Mouse (Mus musculus) c-Kit-positive CD71-positive TER-119-positive erythroid progenitor cells, embryonic 14.5 days (primary cell): ENCODE measurements around the gene 2210408I21Rik.
A peak's percentile ranks its signal among the peaks of the same experiment; 100 is the strongest.
"Not testable (repeated sequence)": the region's sequence is repeated elsewhere in the genome, so short reads cannot be mapped to it uniquely, and the experiment has no call there.

Experiments used
- DNase-seq: peaks from one replicate; pipeline ENCODE4 v3.0.0-alpha.2; 2013; ENCODE audit warnings: low spot score

2210408I21Rik gene

GRCm38 (mm10) chr13:77134931-77135620 lies at the start of gene 2210408I21Rik, which contains the start of gene Slf1:
Gene 2210408I21Rik (plus strand): TSS chr13:77135540.
Gene Slf1 (minus strand): TSS chr13:77135473.
- DNase-seq, result peak; percentile 82

DNA sequence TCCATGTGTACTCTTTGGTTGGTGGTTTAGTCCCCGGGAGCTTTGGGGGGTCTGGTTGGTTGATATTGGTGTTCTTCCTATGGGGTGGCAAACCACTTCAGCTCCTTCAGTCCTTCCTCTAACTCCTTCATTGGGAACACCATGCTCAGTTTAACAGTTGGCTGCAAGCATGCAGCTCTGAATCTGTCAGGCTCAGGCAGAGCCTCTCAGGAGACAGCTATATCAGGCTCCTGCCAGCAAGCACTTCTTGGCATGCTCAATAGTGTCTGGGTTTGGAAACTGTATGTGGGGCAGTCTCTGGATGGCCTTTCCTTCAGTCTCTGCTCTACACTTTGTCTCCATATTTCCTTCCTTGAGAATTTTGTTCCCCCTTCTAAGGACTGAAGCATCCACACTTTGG lies 42.5 kb upstream of the 2210408I21Rik start:
- not testable (repeated sequence) for DNase-seq

DNA sequence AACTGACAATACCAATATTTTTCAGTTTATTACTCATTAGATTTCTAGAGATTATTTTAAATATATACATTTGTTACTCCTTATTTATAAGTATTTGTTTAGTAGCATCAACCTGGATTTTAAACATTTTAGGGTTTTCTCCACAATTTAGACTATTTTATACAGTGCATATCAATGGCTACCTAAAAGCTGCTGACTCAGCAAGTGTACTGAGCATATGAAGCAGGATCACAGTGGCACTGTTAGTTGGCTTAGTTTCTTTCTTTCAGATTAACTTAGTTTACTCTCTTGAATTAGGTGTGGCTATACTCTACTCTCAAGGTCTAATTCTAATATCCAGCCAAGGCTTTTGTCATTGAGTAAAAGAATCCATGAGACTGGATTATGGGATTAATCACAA lies 27.6 kb upstream of the 2210408I21Rik start:
- no peak for DNase-seq

DNA sequence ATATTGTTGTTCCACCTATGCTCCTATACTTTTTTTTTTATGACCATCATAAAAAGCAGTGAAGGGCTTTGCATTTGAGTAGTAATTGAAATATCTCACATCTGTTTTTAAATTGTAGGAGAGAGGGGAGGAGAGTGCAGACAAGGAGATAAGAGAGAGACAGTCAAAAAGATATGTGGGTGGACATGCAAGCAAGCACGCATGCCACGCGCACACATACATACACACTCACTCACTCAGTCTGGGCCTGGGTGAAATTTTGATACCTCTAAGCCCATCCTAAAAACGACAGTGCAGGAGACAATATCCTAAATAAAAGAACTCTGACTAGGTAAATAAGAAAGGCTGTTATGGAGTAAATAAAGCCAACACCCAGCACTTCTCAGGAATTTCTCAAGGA lies 16.6 kb upstream of the 2210408I21Rik start:
- no peak for DNase-seq

- DNase-seq, result no peak
Measured at GRCm38 (mm10) chr13:77125159-77125558, 10.2 kb upstream of the 2210408I21Rik start.

- no peak for DNase-seq
Measured at GRCm38 (mm10) chr13:77128240-77128639, 7.1 kb upstream of the 2210408I21Rik start.

- DNase-seq, result no peak
Measured at GRCm38 (mm10) chr13:77131132-77131531, 4.2 kb upstream of the 2210408I21Rik start.

DNA sequence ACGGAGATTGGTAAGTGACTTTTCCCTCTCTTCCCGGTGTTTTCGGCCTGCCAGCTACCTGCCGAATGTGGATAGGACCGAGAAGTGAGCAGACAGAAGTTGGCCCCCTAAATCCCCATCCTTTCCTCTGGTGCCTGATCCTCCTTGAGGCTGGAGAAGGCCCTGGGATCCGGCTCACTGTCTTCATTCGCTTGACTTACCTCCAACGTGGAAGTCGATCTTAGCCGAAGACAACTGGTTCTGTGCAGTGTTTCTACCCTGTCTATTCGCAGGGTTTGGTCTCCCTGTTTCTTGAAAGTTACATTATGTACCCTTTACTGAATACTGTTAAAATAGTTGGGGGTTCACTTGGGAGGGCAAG lies 261 bp downstream of the 2210408I21Rik start:
- no peak for DNase-seq

DNA sequence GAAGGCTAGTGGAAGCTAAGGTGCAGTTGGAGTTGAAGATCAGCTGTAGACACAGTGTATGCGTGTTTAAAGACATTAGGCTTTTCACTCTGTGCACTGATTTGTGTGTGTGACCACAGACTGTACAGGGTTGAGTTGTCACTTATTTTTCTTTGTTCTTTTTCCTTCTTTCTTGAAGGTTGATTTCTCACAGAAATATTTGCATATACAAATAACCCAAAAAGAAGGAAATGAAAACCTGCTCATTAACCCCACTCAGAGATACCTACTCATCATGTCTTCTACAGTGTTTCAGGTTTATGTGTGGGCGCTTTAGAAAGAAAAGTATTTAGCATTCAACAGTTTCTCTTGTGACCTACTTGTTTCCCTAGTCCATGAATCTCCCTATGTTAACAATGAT lies 5.5 kb downstream of the 2210408I21Rik start:
- DNase-seq, result no peak

- DNase-seq, result no peak
Measured at GRCm38 (mm10) chr13:77177931-77178330, 42.6 kb downstream of the 2210408I21Rik start.

DNA sequence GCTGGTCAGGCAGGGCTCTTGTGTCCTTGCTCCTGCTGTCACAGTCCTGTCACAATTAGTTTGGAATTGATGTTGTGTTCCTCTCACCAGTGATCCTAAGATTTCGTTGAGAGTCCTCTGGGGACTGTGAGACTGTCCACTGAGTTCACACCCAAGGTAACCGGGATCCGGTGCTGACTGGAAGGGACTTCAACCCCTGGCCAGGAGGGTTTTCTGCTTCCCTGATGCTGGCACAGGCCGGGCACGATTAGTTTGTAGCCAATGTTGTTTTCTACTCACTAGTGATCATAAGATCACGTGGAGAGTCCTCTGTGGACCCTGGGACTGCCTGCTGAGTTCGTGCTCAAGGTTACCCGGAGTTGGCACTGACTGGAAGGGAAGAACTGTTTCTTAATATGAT lies 55.3 kb downstream of the 2210408I21Rik start:
- no peak for DNase-seq

GRCm38 (mm10) chr13:77192201-77192600 lies 56.9 kb downstream of the 2210408I21Rik start:
- DNase-seq, result no peak

DNA sequence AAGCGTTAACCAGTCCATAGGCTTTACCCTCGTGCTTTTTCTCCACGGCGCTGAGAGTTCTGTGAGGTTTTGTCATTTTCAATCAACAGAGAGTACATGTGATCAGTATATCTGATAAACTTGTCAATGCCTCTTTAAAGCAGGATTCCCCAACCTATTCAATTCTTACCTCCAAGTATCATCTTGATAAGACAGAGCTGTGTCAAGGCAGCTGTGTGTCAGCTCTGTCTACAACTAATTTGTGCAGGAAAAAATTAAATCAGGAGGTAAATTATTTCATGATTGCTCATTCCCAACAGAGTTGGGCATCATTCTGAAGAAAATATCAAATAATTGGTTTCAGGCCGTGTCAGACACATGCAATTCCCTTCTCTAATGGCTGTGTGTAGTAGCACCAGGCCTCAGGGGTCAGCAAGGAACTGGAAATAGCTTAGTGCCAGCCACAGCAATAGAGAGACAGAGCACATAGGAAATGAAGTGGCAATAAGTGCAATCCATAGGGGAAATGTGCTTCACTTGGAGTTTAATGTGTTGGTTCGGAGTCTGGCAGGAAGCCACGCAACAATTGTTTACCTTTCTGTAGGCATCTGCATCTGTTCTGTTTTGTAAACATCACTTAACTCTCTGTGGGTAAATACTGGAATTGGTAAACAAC lies 73.6 kb downstream of the 2210408I21Rik start:
- no peak for DNase-seq

DNA sequence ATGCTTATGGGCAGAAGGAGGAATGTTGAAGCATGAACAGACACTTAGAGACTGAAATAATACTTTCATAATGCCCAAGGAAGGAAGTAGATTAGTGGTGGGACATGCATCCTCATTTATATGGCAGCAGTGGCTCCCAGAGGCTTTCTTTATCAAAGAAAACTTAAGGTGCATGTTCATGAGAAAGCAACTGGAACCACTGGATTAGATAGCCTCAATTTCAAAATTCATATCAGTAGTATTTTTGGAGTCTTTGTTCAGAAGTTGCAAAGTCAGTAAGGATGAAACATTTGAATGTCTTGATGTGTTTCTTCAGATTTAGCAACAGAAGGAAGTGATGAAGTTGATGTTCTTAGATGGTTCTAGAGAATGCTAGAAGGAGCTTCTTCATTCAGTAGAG lies 77.9 kb downstream of the 2210408I21Rik start:
- DNase-seq, result no peak

GRCm38 (mm10) chr13:77215460-77215859 lies 80.1 kb downstream of the 2210408I21Rik start:
- no peak for DNase-seq

GRCm38 (mm10) chr13:77217672-77218280 lies 82.4 kb downstream of the 2210408I21Rik start:
- no peak for DNase-seq

DNA sequence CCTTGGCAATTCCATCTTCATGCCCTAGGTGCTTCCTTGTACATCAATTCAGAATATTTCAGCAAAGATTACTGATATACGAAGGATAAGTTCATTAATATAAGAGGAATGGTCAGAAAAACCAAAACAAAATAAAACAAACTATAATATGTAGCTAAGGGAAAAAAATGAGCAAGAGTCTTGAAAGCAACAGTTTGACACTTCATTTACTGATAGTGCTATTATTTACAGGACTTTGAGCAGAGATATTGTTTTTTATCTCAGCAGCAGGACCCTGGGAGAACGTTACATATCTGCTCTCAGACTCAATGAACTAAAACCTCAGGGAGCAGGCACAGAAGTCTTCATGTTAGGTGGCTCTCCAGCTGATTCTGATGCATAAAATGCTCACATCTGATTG lies 85.7 kb downstream of the 2210408I21Rik start:
- DNase-seq, result no peak

DNA sequence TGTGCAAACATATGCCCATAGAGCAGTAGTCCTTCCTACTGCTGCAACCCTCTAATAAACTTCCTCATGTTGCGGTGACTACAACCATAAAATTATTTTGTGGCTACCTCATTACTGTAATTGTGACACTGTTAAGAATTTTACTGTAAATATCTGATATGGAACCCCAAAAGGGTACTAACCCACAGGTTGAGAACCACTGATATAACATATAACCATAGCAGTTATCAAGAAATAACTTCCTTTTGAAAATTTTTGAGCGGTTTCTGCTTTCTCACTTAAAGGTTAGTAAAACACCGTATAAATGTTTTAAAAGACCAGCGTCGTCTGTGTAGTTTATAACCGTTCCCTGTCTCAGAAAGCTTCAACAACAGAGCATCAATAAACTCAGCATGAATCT lies 121.2 kb downstream of the 2210408I21Rik start:
- DNase-seq, result no peak

GRCm38 (mm10) chr13:77262715-77263338 lies 127.5 kb downstream of the 2210408I21Rik start:
- no peak for DNase-seq

DNA sequence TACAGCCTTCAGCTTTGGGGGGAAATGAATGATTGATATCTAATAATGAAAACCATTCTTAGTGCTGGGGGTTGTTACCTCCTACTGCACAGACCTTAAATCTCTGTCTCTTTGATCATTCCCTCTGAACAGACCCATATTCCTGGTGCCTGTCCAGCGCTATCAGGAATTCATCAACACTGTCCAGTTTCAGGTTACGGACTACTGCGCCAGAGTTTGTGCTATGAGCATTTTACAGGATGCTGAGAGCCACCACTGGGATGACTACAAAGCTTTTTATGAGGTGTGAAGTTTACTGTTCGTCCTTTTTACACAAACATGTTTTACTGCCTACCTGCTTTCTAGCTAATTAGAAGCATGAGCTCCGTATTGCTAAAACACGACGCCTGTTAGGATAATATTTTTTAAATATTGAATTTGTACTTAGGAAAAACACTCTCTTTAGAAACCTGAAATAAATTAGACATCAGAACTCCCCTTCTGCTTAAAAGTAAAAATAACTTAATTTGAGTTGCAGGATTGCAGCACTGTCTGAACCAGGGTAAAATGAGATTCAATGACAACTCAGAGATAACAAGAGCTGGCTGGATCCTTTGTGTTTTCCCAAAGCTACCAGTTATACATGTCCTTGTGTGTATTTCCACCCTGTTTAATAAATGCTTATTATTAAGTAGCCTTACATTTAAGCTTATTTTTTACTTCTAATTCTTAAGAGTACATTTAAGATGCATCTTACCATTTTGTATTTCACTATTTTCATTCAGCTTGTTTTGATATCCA lies 128.2 kb downstream of the 2210408I21Rik start:
- no peak for DNase-seq

GRCm38 (mm10) chr13:77264481-77264880 lies 129.1 kb downstream of the 2210408I21Rik start:
- DNase-seq, result no peak

DNA sequence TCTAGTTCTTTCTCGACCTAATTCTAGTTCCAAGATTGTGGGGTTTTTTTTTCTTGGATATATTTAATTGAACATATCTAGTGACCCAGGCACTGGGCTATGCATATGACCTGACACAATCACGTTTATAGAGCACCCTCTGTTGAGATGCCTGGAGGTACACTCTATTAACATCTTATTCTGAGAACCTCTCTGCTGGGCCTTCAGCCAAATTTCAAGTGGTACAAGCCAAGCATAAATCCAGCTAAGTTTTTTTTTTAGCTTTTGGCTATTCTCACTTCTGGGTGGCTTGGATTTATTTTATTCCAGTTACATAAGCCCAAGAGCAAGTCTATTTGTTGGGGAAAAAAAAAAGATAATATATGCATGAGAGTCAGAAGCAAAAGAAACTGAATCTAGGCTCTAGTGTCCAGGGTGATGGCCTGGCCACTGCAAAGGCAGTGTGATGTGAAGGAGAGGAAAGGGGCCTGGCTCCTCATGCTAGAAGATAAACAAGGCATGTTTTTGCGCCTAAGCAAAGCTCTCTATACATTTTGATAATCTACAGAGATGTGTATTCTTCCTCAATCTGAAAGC lies 139.9 kb downstream of the 2210408I21Rik start:
- no peak for DNase-seq
